Mouse (Mus musculus) left cerebral cortex, adult 9 months (tissue): ENCODE measurements around the gene Obox1.
"Not testable (repeated sequence)": the region's sequence is repeated elsewhere in the genome, so short reads cannot be mapped to it uniquely, and the experiment has no call there.

Experiments used
- DNase-seq, 2 experiments: peaks; one replicate each; pipeline ENCODE4 v3.0.0; 2022; ENCODE audit warnings: low spot score in 2 of 2

Gene Obox1

DNA sequence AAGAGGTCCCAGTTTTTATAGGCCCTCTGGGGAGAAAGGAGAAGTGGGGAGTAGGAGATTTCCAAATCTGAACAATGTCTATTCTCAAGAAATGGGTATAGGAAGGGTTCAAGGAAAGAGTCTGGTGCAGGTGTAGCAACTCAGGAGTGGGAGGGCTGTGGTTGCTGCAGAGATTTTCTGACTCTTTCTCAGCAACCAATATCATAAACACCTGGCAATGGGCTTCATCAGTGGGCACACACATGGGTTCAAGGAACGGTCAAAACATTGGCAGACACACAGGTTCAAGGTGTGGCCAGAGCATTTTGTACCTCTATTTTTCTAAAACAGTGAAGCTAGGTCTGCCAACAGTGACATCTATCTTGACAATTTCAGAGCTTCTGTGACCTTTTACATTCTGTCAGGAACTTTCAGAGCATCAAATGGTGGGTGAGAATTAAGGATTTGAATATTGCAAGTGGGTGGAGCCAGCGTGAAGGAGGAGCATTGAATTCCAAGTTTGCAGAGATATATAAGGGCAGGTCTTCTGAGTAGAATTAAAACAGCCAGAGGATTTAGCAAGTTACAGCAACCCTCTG, at the start of gene Obox1, which contains the start of gene Obox2:
TSS of gene Obox1 (plus strand) at position 528 of the 578 bp plus-strand sequence.
TSS of gene Obox2 (plus strand) at position 301 of the 578 bp plus-strand sequence.
- DNase-seq, result not testable (repeated sequence)

DNA sequence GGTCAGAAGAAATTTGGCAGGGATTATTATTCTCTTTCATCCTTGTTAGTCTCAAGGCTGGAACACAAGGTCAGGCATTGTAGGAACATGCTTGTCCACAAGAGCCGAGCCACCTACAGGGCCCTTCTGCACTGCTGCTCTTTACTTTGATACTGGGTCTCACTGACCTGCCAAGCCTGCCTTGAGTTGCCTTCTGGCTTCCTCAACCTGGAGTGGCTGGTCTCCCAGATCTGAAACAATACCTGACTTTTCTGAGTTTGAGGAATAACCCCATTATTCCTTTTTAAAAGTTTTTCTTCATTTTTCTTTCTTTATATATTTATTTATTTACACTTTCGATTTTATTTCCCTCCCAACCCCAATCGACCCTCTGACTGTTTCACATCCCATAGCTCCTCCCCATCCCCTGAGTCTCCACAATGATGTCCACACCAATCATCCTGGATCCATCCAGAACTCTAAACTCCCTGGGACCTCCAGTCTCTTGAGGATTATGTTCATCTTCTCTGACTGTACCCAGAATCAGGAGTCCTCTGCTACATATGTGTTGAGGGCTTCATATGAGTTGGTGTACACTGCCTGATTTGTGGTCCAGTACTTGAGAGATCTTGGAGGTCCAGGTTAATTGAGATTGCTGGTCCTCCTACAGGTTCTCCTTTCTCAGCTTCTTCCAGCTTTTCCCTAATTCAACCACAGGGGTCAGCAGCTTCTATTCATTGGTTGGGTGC, 10.6 kb downstream of the Obox1 start:
- not testable (repeated sequence) for DNase-seq

DNA sequence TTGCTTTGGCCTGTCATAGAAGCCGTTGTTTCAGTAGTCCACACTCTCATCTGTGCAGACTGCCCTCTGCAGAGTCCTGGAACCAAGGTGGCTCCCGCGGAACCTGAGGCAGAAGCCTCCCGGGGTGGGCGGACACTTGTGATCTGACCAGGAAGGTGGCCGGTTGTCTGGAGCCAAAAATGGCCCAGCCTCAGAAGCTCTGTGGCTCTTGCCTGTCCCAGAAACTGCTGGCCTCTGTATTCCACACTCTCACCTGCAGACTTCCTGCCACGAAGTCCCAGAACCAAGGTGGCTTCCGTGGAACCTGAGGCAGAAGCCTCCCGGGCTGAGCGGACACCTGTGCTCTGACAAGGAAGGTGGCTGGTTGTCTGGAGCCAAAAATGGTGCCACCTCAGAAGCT, 18.1 kb downstream of the Obox1 start:
- DNase-seq, result not testable (repeated sequence)

DNA sequence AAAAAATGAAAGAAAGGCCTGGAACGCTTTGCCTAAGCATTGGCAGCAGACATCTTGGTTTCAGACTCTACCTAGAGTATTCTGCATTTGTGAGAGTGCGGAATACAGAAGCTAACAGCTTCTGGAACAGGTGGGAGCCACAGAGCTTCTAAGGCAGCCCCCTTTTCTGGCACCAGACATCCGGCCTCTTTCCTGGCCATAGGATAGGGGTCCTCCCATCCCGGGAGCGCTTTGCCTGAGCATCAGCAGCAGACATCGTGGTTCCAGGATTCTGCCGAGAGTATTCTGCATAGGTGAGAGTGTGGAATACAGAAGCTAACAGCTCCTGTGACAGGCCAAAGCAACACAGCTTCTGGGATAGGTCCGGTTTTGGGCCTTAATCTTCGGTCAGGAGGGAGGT, 29.3 kb downstream of the Obox1 start:
- DNase-seq, result not testable (repeated sequence)

DNA sequence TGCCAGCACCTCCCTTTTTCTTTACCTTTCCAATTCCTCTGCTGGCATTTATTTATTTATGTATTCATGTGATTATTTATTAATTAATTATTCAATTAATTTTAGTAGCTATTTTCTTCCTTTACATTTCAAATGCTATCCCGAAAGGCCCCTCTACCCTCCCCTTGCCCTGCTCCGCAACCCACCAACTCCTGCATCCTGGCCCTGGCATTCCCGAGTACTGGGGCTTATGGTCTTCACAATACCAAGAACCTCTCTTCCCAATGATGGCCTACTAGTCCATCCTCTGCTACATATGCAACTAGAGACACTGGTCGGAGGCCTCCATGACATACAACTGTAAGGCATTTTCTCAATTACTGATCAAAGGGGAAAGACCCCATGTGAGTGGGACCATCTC, 36.8 kb downstream of the Obox1 start:
- DNase-seq, result not testable (repeated sequence)

DNA sequence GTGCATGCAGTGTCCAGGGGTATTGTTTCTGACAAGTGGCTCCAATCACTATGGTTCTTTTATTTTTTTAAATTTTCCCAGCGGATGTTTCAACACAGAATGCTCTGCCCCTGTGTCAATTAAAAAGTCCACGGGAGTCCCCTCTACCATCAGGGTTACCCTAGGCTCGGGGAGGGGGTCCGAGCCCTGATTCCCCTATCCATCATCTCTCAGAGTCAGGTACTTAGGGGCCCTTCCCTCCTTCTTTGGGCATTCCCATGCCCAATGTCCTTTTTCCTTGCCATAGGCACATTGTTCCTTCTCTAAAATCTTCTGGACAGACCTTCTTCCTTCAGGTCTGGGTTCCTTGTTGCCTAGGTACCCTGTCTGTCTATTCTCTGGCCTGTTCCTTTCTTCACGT, 120.7 kb downstream of the Obox1 start:
- not testable (repeated sequence) for DNase-seq
